Mouse (Mus musculus) stomach, postnatal 0 days (tissue): ENCODE results near the gene Bean1. TPM values are rescaled to one million over a fixed set of nuclear protein-coding genes. Genes with fewer than 3 reads are reported as not detected.

Experiments used
- ATAC-seq: fragments of 200-750 bp; cut with Nextera tagmentation; 2 replicates; pipeline ENCODE4 v1.8.0; 2017; ENCODE audit not compliant: low FRiP score, low TSS enrichment
- DNase-seq: peaks from one replicate; pipeline ENCODE4 v3.0.0-alpha.2; 2016; ENCODE audit warnings: low spot score
- H3K27ac ChIP-seq: fragments of 300-500 bp; sonication (generic); replicated peaks from 2 replicates; pipeline ENCODE4 v1.5.1; 2014; ENCODE audit warnings: mild to moderate bottlenecking, control low read depth
- H3K27me3 ChIP-seq: fragments of 300-500 bp; sonication (generic); 2 replicates; pipeline ENCODE4 v1.6.1; 2014; ENCODE audit warnings: low read length; ENCODE audit not compliant: control insufficient read depth, insufficient read depth
- H3K36me3 ChIP-seq: fragments of 300-500 bp; sonication (generic); 2 replicates; pipeline ENCODE4 v1.6.1; 2014; ENCODE audit warnings: low read length, mixed read lengths; ENCODE audit not compliant: control insufficient read depth, insufficient read depth
- H3K4me1 ChIP-seq: fragments of 300-500 bp; sonication (generic); replicated peaks from 2 replicates; pipeline ENCODE4 v1.6.1; 2014; ENCODE audit warnings: antibody characterized with exemption; ENCODE audit not compliant: control insufficient read depth, insufficient read depth
- H3K4me2 ChIP-seq: fragments of 300-500 bp; sonication (generic); replicated peaks from 2 replicates; pipeline ENCODE4 v1.6.1; 2014; ENCODE audit warnings: low read depth, mild to moderate bottlenecking, control low read depth, moderate library complexity
- H3K4me3 ChIP-seq: fragments of 300-500 bp; sonication (generic); 2 replicates; pipeline ENCODE4 v1.5.1; 2014; ENCODE audit warnings: low read depth, low read length, control low read depth
- H3K9ac ChIP-seq: fragments of 300-500 bp; sonication (generic); 2 replicates; pipeline ENCODE4 v1.6.1; 2014; ENCODE audit warnings: mild to moderate bottlenecking, low read length, control low read depth, mixed read lengths
- H3K9me3 ChIP-seq: fragments of 300-500 bp; sonication (generic); 2 replicates; pipeline ENCODE4 v1.6.1; 2016; ENCODE audit warnings: low read length; ENCODE audit not compliant: control insufficient read depth
- CTCF ChIP-seq: IDR thresholded peaks from 2 replicates; pipeline ENCODE4 v1.5.1; 2016; ENCODE audit warnings: antibody characterized with exemption, low read depth, mild to moderate bottlenecking, moderate library complexity
- EP300 ChIP-seq: optimal IDR thresholded peaks from 2 replicates; pipeline ENCODE3; 2016; ENCODE audit warnings: antibody characterized with exemption
- WGBS: fragments of 180-500 bp; shearing (Covaris S2); extraction: QIAGEN DNeasy Blood & Tissue Kit; methylation state at CpG from one replicate; pipeline ENCODE4 v1.1.7; 2014; 5-methylcytosine and 5-hydroxymethylcytosine counted together
- polyA plus RNA-seq: library from polyadenylated mRNA; unstranded; fragments of >200 nt; fragmentation: Nextera tagmentation; extraction: Ambion mirVana; gene quantifications from 2 replicates; pipeline ENCODE4 v1.2.1, GENCODE M21; 2015

The Bean1 gene
- polyA plus RNA-seq, 1 experiment from 2014 or later: 0.81 TPM

- Histone ChIP-seq H3K9me3 (no peaks in the 10 kb centered on the region), H3K27me3 (no peaks in the 10 kb centered on the region), H3K36me3 (no peaks in the 10 kb centered on the region), H3K9ac (no peak overlapping the region), H3K4me2 (no peak overlapping the region), H3K4me3 (no peak overlapping the region), H3K4me1 (no peaks in the 10 kb centered on the region), H3K27ac (no peak overlapping the region)
- DNase-seq (peak; percentile 58), ATAC-seq (no peak)
- WGBS: 30% methylated on average over 11 of the region's 11 CpGs
- TF ChIP-seq EP300 (no peak), CTCF (peak; percentile 73)
Measured at GRCm38 (mm10) chr8:104219079-104219478, 48.8 kb downstream of the Bean1 start.

DNA sequence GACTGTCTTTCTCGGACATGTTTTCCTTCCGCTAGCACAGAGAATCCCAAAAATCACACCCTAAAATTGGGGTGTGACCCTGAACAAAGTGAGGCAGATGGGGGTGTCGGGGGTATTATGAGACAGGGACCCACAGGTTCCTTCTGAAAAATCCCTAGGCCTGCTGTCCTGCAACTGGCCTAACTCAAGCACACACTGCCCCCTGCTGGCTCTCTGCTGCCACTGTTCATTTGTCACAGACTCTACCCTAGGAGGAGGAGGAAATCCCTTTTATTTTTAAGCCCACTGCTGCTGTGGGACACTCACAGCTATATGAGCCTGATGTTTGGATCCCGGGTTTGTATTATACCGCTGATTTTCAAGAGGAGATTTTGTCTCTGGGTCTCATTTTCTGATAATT, 49.6 kb downstream of the Bean1 start:
- H3K36me3 ChIP-seq: no peaks in the 10 kb centered on the region
- no peak overlapping the region for H3K4me2 ChIP-seq
- H3K4me3 ChIP-seq: no peak overlapping the region
- H3K27ac ChIP-seq: no peak overlapping the region
- no peaks in the 10 kb centered on the region for H3K27me3 ChIP-seq
- H3K9me3 ChIP-seq: no peaks in the 10 kb centered on the region
- peak; percentile 80 for DNase-seq
- ATAC-seq: 0 out of 2 replicates have a peak, but pooled peaks have one; percentile 57
- no peaks in the 10 kb centered on the region for H3K4me1 ChIP-seq
- no peak for TF ChIP-seq EP300
- peak; percentile 94 for TF ChIP-seq CTCF
- no peak overlapping the region for H3K9ac ChIP-seq
- 38% methylated on average over 5 of the region's 5 CpGs for WGBS

DNA sequence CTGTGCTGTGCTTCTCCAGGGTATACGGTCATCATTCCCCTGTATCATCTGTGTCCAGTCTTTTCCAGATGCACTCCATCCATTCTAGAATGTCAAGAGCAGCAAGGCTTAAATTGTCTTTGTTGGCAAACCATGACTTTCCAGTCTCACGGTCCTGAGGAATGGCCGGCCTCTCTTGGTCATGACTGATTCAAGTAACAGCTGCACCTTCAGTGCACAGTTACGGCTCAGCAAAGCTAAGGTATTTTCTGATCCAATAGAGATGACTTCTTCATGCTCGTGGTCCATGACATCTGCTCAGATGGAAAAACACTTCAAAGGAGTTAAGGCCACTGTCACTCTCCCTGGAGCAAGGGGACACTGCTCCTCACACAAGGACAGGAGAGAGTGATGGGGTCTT, 56.8 kb downstream of the Bean1 start:
- 78% methylated on average over 5 of the region's 5 CpGs for WGBS

GRCm38 (mm10) chr8:104230377-104230776, 60.1 kb downstream of the Bean1 start:
- WGBS: 90% methylated on average over 9 of the region's 9 CpGs
- Histone ChIP-seq H3K9ac (no peak overlapping the region), H3K27ac (no peak overlapping the region), H3K4me1 (no peaks in the 10 kb centered on the region), H3K9me3 (no peaks in the 10 kb centered on the region), H3K36me3 (peaks cover 25% of the 10 kb centered on the region), H3K4me3 (no peak overlapping the region), H3K27me3 (no peaks in the 10 kb centered on the region), H3K4me2 (no peak overlapping the region)
- ATAC-seq (no peak), DNase-seq (no peak)
- TF ChIP-seq CTCF: no peak

More for the DNA sequence above, 56.8 kb downstream of the Bean1 start:
- no peak overlapping the region for H3K9ac ChIP-seq
- H3K4me1 ChIP-seq: no peaks in the 10 kb centered on the region
- ATAC-seq: no peak
- DNase-seq: no peak
- H3K27me3 ChIP-seq: no peaks in the 10 kb centered on the region
- H3K36me3 ChIP-seq: peaks cover 19% of the 10 kb centered on the region
- H3K4me3 ChIP-seq: no peak overlapping the region
- H3K9me3 ChIP-seq: no peaks in the 10 kb centered on the region
- no peak overlapping the region for H3K27ac ChIP-seq
- TF ChIP-seq CTCF (no peak), EP300 (no peak)
- no peak overlapping the region for H3K4me2 ChIP-seq

DNA sequence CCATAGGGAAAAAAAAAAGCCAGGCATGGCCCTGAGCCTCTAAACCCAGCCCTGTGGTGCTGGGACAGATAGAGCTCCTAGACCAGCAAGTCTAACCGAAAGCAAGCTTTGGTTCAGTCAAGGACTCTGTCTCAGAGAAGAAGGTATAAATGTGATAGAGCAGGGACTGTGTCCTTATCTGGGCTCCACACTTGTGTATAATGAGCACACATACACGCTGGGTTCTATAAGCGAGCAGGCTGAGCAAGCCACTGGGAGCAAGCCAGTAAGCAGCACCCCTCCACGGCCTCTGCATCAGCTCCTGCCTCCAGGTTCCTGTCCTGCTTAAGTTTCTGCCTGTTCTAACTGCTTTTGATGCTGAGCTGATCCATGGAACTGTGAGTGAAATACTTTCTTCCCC, 61.8 kb downstream of the Bean1 start:
- Histone ChIP-seq H3K4me2 (no peak overlapping the region), H3K9ac (no peak overlapping the region), H3K36me3 (peaks cover 27% of the 10 kb centered on the region), H3K27ac (no peak overlapping the region), H3K4me1 (no peaks in the 10 kb centered on the region), H3K9me3 (no peaks in the 10 kb centered on the region), H3K4me3 (no peak overlapping the region), H3K27me3 (no peaks in the 10 kb centered on the region)
- no peak for DNase-seq
- no peak for ATAC-seq
- 93% methylated on average over 4 of the region's 4 CpGs for WGBS
- TF ChIP-seq EP300: no peak
- no peak for TF ChIP-seq CTCF

DNA sequence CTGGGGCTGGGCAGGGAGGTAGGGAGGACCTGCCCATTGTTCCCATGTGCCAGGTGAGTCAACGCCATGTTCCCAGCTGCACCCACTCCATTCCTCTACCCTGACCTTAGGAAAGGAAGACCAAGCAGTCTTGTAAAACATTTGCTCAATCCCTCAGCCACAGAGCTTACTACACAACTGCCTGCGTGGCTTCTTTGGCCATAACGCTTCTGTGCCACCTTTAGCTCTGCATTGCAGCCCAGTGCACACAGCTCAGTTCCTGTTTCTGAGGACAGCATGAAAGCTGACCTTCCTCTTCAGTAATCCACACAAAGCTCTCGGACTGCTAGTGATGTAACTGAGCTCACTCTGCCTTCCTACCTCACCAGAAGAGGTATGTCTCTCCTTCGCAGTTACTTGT, 62.7 kb downstream of the Bean1 start:
- peaks cover 28% of the 10 kb centered on the region for H3K36me3 ChIP-seq
- TF ChIP-seq EP300 (no peak), CTCF (no peak)
- H3K4me2 ChIP-seq: no peak overlapping the region
- WGBS: 94% methylated on average over 5 of the region's 5 CpGs
- no peak overlapping the region for H3K9ac ChIP-seq
- no peak overlapping the region for H3K4me3 ChIP-seq
- no peaks in the 10 kb centered on the region for H3K27me3 ChIP-seq
- H3K9me3 ChIP-seq: no peaks in the 10 kb centered on the region
- ATAC-seq (no peak), DNase-seq (no peak)
- H3K27ac ChIP-seq: no peak overlapping the region
- no peaks in the 10 kb centered on the region for H3K4me1 ChIP-seq
